ENCODE assay signal across 24 mouse cellular contexts in the genomic region with DNA sequence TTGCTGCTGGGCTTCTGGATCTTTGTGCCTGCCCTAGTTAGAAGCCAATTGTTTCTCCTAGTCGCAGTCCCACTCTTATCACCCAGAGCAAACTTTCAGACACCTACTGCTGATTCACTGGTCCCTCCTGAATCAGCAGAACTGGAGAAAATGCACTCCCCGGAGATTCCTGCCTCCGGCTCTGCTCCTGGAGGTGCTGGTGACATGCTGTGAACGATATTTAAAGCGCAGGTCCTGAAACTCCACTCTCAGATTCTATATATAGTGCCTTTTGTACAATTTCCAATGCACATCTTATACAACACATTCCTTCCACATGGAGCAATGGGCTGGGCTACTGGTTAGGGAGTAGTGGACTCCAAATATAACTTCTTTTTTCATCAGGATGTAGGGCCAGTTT.
DNase-seq lines count a peak whose midpoint lies in the region; ATAC-seq lines count a peak whose summit lies in the region.
"Had no signal": no experiment of that assay in that cellular context is flagged by ENCODE, and none has a peak within 500 bp of the region (broad histone marks: within the 10 kb centered on the region; RNA-seq: fewer than 3 reads in every experiment).

No protein-coding gene starts in this region.

- peak; percentile 73 for ATAC-seq in heart, embryonic 16.5 days (replicated peaks; ENCODE audit: extremely low read depth, insufficient read depth, low FRiP score)
- ATAC-seq in hindbrain, embryonic 12.5 days (ENCODE audit: low FRiP score) = no peak
- ATAC-seq: activated CD4-positive, CD25-positive, alpha-beta regulatory T cell, adult 4 months; CD4-positive, CD25-positive, alpha-beta regulatory T cell, adult 4 months; forebrain, postnatal 0 days had no signal

- peaks cover 5% of the 10 kb centered on the region for H3K4me1 ChIP-seq in heart, embryonic 16.5 days (ENCODE audit: control insufficient read depth, insufficient read depth, low read length)
- no peaks in the 10 kb centered on the region for H3K4me1 ChIP-seq in hindbrain, embryonic 12.5 days
- H3K4me1 ChIP-seq: liver, embryonic 13.5 days; lung, embryonic 15.5 days; midbrain, embryonic 10.5 days had no signal

- no peak overlapping the region for H3K4me3 ChIP-seq in heart, embryonic 16.5 days (ENCODE audit: low read length)
- no peak overlapping the region for H3K4me3 ChIP-seq in hindbrain, embryonic 12.5 days
- H3K4me3 ChIP-seq: hindbrain, embryonic 10.5 days; limb, embryonic 13.5 days; liver, embryonic 13.5 days; lung, embryonic 15.5 days; midbrain, embryonic 10.5 days had no signal

- H3K27me3 ChIP-seq in heart, embryonic 16.5 days (ENCODE audit: control insufficient read depth, insufficient read depth, low read length) = no peaks in the 10 kb centered on the region
- H3K27me3 ChIP-seq in hindbrain, embryonic 12.5 days = no peaks in the 10 kb centered on the region
- H3K27me3 ChIP-seq: limb, embryonic 13.5 days; liver, embryonic 13.5 days; lung, embryonic 15.5 days had no signal

- peak overlapping the region; percentile 19; the same call in 1 of the 2 replicates for H3K4me2 ChIP-seq in heart, embryonic 16.5 days (ENCODE audit: low read depth, low read length)
- H3K4me2 ChIP-seq in hindbrain, embryonic 12.5 days (replicated peaks) = no peak overlapping the region
- H3K4me2 ChIP-seq: limb, embryonic 13.5 days; liver, embryonic 13.5 days; lung, embryonic 15.5 days had no signal

- H3K27ac ChIP-seq in heart, embryonic 16.5 days (ENCODE audit: low read length) = peak overlapping the region; percentile 72
- no peak overlapping the region for H3K27ac ChIP-seq in hindbrain, embryonic 12.5 days
- H3K27ac ChIP-seq: hindbrain, embryonic 10.5 days; kidney, postnatal 0 days; limb, embryonic 13.5 days; liver, embryonic 13.5 days; lung, embryonic 15.5 days; macrophage; midbrain, embryonic 10.5 days had no signal

- H3K36me3 ChIP-seq in heart, embryonic 16.5 days (ENCODE audit: control insufficient read depth, insufficient read depth) = no peaks in the 10 kb centered on the region
- no peaks in the 10 kb centered on the region for H3K36me3 ChIP-seq in hindbrain, embryonic 12.5 days
- H3K36me3 ChIP-seq: hindbrain, embryonic 10.5 days; limb, embryonic 13.5 days; liver, embryonic 13.5 days; lung, embryonic 15.5 days; midbrain, embryonic 10.5 days had no signal

- H3K9me3 ChIP-seq in heart, embryonic 16.5 days (replicated peaks; ENCODE audit: control insufficient read depth, low read length) = no peaks in the 10 kb centered on the region
- H3K9me3 ChIP-seq in hindbrain, embryonic 12.5 days (replicated peaks) = no peaks in the 10 kb centered on the region
- H3K9me3 ChIP-seq: hindbrain, embryonic 10.5 days; limb, embryonic 13.5 days; liver, embryonic 13.5 days; lung, embryonic 15.5 days; midbrain, embryonic 10.5 days had no signal

- H3K9ac ChIP-seq in heart, embryonic 16.5 days (ENCODE audit: low read length) = no peak overlapping the region
- H3K9ac ChIP-seq in hindbrain, embryonic 12.5 days = no peak overlapping the region
- H3K9ac ChIP-seq: forebrain, postnatal 0 days; limb, embryonic 13.5 days; liver, embryonic 13.5 days; lung, embryonic 15.5 days had no signal

- 17% methylated on average over 5 of the region's 5 CpGs for WGBS in heart, embryonic 16.5 days
- 73% methylated on average over 5 of the region's 5 CpGs for WGBS in hindbrain, embryonic 12.5 days

- peak; percentile 59 to 70 for DNase-seq in frontal cortex, adult 2 months (ENCODE audit: extremely low spot score in 1 of 2, low spot score in 1 of 2)
- no peak for DNase-seq in frontal cortex, postnatal 14 days (ENCODE audit: low spot score in 2 of 2)
- no peak for DNase-seq in heart, adult 9 months (ENCODE audit: low spot score in 2 of 2)
- DNase-seq in brain, adult 2 months (ENCODE audit: low read depth, low spot score) = peak; percentile 82
- DNase-seq in left cerebral cortex, postnatal 25 days (ENCODE audit: low spot score in 2 of 2) = peak; percentile 36 to 90
- DNase-seq in cerebellum, postnatal 36 days = no peak
- DNase-seq: adrenal gland, postnatal 10 days; cerebellum, adult 11 months; cerebellum, postnatal 10 days; forebrain, postnatal 0 days; gastrocnemius, postnatal 25 days; kidney, adult 18-20 months; liver, embryonic 13.5 days; thymus, adult 2 months had no signal

- intact Hi-C loops in left cerebral cortex, postnatal 25 days (cut with DNase I) = loop anchor here (5.0 kb wide), 1 partner anchor 115 kb away; no protein-coding TSS in a partner anchor

Comparison
In these comparisons a context has a peak if more than half of its experiments do, and no peak if none do; other contexts are left out.
1. DNase-seq: peak in frontal cortex, adult 2 months (2 of 2), brain, adult 2 months (single experiment) and left cerebral cortex, postnatal 25 days (2 of 2); none in frontal cortex, postnatal 14 days (0 of 2), heart, adult 9 months (0 of 2) and cerebellum, postnatal 36 days (0 of 2).